Mouse (Mus musculus): Measurements from ENCODE around the gene Rnase11. TPM values are rescaled to one million over a fixed set of nuclear protein-coding genes. Genes with fewer than 3 reads are reported as not detected.
"Not testable (repeated sequence)": the region's sequence is repeated elsewhere in the genome, so short reads cannot be mapped to it uniquely, and the experiment has no call there.

Gene Rnase11
- total RNA-seq, 2 experiments from 2014 or later = not detected

DNA sequence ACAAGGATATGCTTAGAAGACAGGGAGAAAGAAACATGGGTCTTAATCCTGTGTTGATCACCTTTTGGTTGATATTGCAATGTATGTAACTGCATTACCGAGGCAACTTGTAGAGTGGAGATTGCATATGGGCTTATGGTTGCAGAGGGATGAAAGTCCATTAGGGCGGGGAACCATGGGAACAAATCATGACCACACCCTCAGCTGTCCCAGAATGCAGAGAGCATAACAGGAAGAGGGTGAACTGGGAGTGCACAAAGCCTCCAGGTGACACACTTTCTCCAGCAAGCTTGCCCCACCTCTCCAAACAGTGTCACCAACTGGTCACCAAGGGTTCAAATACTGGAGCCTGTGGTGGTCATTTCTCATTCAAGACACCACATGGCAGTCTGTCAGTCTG is 31.1 kb upstream of the Rnase11 start:
- DNase-seq = no peak

DNA sequence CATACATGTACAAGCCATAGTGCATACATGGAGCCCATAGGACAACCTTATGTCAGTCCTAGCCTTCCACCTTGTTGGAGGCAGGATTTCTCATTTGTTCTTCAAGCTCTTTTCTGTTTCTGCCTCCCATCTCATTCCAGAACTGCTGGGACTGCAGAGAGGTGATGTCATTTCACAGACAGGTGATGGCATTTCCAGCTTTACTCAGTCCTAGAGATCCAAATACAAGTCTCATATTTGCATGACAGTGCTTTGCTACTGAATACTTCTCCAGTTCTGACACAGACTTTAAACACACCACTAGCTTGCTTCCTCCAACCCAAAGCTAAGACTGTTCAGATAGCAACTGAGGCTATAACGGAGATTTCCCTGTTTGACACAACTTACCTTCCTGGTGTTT is 29.2 kb upstream of the Rnase11 start:
- no peak for DNase-seq

DNA sequence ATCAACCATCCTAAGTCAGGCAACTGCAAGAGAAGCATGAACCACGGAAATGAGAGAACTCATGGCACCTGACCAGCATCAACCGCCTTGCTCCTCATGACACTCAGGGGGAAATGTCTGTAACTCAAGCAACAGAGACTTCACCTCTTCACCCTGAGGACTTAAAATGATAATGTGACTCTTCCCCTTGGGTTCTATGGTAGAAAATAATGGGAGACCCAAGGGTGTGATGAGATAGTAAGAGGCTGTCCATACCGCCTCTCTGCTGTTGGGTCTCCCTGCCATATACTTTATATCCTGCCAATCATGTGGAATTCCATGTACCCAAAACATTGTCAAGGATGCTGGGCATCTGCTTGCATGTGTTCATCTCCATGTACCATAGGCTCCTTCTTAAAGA is 24.4 kb upstream of the Rnase11 start, which contains the start of gene Olfr750:
TSS of gene Olfr750 (minus strand) at position 101 of the 400 bp plus-strand sequence.
- DNase-seq = no peak

DNA sequence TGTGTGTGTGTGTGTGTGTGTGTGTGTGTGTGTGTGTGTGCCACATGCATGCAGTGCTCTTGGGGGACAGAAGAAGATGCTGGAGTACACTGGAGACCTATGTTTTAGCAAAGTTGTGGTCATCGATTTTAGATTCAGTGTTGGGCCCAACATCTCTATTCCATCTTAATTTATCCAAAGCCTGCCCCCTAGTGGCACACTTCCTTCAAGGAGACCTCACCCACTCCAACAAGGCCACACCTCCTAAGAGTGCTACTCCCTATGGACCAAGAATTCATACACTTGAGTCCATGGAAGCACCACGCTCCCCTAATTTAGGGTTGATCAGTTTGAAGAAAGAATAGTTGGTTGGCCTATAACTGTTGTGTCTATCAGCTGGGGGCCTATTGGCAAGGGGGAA is 19.7 kb upstream of the Rnase11 start:
- no peak for DNase-seq

DNA sequence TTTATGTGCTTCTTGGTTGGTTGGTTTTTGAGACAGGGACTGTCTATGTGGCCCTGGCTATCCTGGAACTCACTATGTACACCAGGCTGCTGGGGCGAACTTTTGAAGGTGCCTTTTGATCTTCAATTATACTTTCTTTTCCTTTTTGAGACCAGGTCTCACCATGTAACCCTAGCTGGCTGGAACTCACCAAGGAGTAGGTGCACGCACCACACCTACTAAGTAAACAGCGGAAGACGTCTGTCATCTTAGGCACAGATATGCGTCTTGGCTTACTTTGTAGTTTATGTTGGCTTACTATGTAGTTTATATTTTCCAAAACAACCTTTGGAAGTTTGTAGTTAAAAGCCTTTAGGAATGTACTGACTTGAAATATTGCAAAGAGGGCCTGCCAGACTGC is 19.0 kb upstream of the Rnase11 start:
- no peak for DNase-seq

DNA sequence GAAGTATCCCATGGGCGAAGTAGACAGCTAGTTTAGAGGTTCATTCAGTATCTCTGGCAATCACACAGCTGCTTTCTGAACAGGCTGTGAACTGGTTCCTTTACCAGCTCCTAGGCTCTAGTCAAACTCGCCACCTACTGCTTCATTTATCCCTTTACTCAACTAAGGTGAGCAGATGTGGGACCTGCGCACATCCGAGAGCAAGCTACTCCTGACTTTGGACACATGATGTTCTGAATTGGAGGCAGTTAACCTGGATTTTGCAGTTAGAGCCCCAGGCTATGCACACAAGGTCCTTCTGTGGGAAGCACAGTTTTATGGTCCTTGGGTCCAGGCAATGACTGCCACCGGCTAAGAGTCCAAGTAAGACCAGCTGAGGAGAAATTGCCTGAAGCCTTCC is 10.8 kb upstream of the Rnase11 start:
- DNase-seq = no peak

DNA sequence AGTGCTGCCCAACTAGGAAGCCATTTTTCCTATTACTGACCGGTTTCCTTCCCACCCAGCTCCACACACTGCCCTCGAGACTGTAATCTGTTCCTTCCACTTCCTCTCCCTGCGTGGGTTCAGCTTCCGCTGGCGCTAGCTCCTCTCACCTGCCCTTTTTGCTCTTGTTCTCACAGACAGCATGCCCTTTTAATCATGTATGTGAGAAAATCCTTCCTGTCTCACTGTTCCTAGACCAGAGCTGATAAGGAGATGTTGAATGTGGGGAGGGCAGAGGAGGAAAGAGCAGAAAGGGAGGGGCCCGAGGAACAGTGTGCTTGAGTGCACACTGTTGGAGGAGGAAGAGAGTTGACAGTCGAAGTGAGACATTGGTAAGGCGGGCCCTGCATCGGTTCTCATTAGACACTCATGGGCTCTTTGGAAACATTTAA is 7.5 kb upstream of the Rnase11 start, which contains the start of gene Rnase12:
TSS of gene Rnase12 (minus strand) at position 261 of the 431 bp plus-strand sequence.
- DNase-seq = no peak

DNA sequence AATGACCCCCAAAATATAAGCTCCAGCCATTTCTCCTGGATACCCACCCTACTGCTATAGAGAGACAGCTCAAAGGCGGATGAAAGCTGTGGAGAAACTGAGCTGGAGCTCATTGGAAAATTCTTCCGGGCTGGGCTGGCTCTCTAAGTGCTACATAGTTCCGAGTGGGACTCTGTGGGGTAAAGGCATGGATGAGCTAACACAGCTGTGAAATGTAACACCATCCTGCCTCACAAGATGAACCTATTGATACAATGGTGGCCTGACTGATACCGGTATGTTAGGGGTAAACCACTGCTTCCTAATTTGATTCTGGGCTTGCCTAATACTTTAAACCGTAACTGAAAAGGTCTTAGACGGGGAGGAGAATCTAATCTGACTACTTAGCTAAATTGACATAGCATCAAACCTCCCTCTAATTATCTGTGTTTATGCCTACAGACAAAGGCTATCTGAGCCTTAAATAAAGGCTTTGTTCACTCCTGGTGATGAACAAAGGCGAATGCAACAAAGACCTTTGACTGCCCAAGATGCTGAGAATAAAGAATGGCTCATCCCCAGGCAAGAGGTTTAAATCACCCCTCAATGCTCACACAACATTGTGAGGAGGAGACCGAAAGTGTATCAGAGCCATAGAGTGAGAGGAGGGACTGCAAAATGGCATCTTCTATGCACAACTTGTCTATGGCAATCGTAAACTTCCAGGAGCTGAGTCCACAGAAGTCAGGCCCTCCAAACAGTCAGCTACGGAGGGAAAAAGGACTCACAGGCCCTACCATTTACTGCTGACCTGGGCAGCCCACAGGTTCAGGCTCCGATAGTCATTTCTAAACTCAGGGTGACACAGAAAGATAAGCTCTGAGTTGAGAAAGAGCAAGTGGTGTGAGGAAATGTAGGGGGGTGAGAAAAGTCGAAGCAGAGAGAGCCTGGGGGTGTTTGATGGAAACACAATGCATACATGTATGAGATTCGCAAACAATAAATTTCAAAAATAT is 4.6 kb upstream of the Rnase11 start:
- no peak for DNase-seq

DNA sequence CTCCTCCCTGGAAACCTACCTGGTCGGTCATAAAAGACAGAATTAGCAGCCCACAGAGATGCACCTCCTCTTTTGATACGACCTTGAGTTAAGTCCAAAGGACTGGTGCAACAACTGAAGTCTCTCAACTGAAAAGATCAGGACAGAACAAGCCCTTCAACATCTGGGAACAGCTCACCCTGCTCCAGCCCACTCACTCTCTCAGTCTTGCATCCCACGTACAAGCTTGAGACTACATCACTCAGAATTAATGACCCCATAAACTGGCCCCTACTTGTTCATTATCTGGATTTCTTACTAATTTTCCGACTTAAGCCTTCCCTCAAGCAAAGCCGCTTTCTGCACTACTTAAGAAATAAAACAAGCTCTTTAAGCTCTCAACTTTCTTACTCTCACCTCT is 3.2 kb upstream of the Rnase11 start:
- no peak for DNase-seq

DNA sequence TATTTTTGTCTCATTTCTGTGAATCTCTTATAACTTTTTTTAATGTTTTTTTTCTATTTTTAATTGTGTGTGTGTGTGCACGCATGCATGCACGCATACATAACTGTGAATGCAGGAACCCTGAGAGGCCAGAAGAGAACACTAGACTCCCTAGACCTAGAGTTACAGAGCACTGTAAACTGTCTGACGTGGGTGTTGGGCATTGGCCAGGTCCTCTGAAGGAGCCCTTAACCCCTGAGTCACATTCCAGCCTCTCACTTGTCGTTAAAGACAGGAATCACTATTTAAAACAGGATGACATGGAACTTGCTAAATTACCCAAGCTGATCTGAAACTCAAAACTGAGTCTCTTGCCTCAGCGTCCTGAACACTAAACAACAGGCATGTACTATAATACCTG is 2.0 kb upstream of the Rnase11 start:
- no peak for DNase-seq

DNA sequence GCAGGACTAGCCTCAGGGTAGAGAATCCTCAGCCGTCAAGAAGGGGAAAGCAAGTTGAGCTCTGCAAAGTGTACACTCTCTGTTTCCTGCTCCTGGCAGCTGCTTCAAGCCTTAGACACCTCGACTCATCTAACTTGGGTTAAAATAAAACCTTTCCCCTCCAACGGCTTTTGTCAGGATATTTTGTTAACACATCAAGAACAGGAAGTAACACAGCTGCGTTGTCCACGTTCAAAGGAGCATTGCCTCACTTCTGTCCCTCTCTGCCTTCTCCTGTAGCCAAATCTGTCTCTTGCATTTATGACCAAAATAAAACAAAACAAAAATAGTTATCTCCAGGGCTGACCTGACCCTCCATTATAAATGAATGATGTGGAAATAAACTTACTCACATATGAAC is 2.1 kb downstream of the Rnase11 start:
- DNase-seq = no peak

DNA sequence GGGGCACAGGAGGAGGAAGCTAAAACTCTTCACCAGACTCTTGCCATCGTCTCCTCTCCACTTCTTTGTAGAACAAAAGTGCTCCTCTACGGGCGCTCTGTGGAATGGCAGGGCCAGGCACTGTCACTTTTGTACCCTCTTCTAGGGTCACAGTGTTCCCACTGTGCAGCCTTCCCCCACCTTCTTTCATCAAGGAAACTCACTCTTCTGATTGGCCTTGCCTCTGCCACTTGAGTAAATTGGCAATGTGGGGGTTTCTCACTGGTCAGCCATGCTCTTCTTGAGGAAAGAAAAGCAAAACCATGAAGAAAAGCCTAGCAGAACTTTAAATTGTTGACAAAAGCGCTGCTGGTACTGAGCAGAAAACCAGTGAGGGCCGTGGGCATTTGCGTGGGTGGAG is 8.2 kb downstream of the Rnase11 start, which contains the start of gene Rnase9:
TSS of gene Rnase9 (minus strand) at position 101 of the 400 bp plus-strand sequence.
- DNase-seq = no peak

DNA sequence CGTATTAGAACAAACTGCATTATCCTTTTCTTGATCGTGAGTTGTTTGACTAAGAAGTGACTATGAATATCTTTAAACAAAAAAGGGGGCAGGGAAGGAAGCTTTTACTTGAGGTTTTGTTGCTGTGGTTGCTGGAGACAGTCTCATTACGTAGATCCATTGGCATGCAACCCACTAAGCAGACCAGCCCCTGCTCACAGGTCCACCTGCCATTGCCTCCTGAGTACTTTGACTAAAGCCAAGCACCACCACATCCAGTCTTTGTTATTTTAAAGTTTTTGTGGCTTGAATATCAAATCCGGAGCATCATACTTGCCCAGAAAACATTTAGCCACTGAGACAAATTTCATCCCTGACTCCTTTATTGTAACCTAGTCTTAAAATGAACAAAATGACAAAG is 13.7 kb downstream of the Rnase11 start:
- DNase-seq = no peak

DNA sequence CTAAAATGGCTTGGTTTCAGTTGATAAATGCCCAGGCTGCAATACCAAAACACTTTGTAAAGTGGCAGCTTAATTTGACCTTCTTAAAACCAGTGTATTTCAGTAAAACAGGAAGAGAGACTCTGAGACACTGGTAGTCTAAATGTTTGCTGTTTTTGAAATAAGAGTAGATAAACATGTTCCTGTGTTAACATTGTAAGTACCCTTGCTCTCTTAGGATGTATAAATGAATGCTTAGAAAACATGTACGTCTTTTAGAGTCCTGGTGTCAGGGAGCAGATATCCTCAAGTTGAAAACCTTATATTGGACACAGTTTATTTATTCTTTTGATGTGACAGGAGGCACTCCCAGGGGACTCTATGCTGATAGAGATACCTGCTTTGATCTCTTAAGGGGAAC is 14.8 kb downstream of the Rnase11 start:
- no peak for DNase-seq

DNA sequence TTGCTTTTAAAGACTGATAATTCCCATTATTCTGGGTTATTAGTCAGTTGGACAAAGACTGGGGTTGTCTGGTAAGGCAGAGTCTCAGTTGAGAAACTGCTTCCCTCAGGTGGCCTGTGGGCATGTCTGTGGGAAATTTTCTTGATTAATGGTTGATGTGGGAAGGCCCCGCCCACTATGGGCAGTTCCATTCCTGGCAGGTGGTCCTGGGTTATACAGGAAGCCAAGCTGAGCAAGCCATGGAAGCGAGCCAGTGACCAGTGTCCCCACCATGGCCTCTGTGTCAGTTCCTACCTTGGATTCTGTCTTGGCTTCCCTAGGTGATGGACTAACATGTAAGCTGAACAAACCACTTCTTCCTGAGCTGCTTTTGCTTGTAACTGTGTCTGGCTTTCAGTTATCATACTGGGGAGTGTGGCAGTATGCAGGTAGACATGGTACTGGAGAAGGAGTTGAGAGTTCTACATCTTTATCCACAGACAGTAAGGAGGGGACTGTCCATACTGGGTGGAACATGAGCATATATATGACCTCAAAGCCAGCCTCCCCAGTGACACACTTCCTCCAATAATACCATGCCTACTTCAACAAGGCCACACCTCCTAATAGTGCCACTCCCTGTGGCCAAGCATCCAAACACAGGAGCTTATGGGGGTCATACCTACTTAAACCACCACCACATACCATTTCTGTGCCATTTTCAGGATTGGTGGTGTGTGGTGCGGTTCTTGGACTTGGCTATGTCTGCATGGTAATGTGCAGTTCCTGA is 22.4 kb downstream of the Rnase11 start:
- no peak for DNase-seq

DNA sequence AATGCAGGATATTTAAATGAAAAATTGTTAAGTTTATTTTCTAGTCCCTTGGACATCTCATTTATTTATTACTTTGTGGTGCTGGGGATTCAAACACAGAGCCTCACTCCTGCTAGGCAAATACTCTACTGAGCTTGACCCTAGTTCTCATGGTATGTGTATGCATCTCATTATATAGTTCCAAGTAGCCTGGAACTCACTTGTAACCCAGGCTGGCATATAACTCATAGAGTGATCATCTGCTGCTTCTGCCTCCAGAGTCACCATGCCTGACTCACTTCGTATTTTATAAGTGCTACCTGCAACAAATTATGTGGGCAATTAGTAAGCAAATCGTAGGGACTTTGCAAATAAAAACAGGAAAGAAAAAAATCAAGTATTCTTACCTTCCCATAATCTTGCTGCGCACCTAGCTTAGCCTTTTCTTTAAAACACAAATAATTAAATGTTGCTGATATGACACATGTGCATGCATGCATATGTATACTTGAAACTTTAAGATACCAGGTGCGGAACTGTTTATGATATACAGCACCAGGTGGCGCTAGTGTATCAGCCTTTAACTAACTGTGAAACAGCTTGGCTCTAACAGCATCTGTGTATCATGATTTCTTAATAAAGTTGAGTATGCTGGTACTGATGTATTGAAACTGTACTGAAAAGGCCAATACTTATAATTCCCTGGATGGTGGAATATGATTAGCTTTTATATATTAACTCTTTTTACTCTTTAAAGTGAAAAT is 23.4 kb downstream of the Rnase11 start:
- peak; percentile 20 for DNase-seq

DNA sequence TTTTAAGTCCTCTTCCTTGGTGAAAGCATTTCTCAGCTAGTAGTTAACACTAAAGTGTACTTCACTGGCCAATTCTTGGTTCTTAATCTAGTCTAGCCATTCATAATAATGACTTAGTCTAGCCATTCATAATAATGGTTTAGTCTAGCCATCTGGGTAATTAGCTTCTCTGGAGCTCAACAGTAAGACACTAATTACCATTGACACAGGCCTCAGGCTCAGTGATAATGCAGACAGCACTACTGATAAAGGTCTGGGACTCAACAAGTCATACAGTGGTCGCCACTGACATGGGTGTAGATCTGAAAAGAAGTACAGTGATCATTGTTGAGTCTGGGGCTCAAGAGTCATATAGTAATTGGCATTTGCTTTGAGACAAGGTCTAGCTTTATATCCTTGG is 25.1 kb downstream of the Rnase11 start:
- DNase-seq = no peak

DNA sequence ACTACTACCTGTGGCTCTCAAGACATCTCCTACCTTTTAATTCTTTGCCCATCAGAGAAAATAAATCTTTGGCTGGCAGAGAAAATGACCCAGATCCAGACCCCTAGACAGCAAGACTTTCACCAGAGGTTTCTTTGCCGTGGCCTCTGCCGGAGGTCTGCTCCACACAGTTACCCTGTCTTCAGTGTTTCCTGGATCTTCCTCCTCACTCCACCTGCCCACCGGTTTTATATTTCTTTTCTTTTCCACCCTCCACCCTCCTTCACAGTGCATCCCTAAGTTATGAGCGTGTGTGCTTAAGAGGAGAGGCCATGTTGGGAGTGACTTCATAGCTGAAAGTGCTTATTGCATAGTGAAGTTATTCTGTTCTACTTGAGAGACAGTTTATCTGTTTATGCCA is 26.5 kb downstream of the Rnase11 start:
- no peak for DNase-seq

DNA sequence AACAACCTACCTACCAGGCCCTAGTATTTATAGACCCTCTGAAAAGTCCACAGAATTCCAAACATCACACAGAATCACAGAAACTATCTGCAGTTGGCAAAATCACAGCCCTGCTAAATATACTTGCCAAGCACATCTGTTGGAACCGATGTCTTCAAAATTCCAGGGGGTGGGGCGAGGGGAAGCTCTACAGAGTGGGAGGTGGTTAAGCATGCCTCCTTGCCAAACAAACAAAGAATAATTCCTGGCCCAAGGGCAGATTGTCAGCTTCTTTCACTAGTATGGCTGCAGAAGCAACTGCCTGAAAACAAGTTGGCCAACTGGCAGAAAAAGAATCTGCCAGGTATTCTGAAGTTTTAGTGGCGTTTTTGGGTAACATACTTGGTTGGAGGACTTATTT is 32.7 kb downstream of the Rnase11 start:
- DNase-seq = peak; percentile 53

DNA sequence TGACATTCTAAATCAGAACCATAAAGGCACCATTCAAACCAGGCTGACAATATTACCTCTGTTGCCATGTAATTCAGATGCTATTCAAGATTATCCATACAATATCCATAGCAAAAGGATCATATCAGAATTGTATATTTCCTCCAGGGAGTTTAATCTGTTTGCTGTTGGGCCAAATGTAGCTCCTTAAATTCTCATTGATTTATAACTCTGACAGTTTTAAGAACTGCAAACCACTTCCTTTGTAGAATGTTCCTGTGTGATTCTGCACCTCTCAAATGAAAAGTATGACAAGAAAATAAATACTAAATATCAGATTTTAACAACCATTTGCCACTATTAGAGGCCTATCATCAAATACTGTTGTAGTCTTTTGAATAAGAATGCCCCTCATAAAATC is 34.2 kb downstream of the Rnase11 start:
- DNase-seq = no peak

DNA sequence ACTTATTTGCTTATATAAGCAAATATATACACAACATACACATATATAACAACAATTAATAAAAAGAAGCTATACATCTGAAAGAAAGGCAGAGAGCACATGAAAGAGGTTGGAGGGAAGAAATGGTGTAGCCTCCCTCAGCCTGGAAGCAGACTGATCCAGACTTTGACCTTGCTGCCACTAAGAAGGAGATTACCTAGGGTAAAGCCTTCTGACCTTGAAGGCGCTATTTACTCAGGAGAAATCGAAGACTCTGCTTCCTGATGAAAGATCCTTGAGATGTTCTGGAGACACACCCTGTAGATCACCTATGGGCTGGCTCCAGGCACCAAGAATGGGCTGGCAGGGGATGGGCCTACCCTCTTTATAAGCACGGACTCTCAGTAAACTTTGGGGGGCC is 35.2 kb downstream of the Rnase11 start:
- not testable (repeated sequence) for DNase-seq

DNA sequence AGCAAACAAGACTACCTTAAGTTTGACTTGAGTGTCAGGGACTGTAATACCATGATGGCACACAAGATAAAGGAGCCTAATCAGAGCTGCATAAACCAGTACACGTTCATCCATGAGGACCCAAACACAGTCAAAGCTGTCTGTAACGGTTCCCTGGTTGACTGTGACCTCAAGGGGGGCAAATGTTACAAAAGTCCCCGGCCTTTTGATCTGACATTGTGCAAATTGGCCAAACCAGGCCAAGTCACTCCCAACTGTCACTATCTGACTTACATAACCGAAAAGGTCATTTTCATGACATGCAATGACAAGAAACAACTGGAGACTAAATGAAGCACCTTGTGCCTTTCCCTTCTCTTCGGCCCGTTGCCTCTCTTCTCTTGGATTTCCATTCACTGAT is 40.4 kb downstream of the Rnase11 start:
- no peak for DNase-seq
